Mouse (Mus musculus) E14TG2a.4 (cell line): ENCODE results near the gene Pnpla3.
A peak's percentile ranks its signal among the peaks of the same experiment; 100 is the strongest.

ENCODE experiments used
- H3K27me3 ChIP-seq: 2 replicates; pipeline ENCODE4 v1.6.1; 2014; ENCODE audit warnings: low read length, control low read depth; ENCODE audit not compliant: insufficient read depth
- H3K36me3 ChIP-seq: 2 replicates; pipeline ENCODE4 v1.6.1; 2014; ENCODE audit warnings: low read length, control low read depth; ENCODE audit not compliant: insufficient read depth
- H3K4me1 ChIP-seq: replicated peaks from 2 replicates; pipeline ENCODE4 v1.6.1; 2014; ENCODE audit warnings: low read depth, low read length, control low read depth
- H3K4me3 ChIP-seq: replicated peaks from 2 replicates; pipeline ENCODE4 v1.5.1; 2014; ENCODE audit warnings: mild to moderate bottlenecking, low read length
- H3K9me3 ChIP-seq: 2 replicates; pipeline ENCODE4 v1.6.1; 2014; ENCODE audit warnings: low read length, control low read depth
- CTCF ChIP-seq: conservative IDR thresholded peaks from 2 replicates; pipeline ENCODE4 v1.5.1; 2014; ENCODE audit warnings: low read length
- NANOG ChIP-seq: IDR thresholded peaks from 2 replicates; pipeline ENCODE4 v1.6.1; 2014; ENCODE audit warnings: borderline replicate concordance, low read length, mixed read lengths
- POU5F1 ChIP-seq: IDR thresholded peaks from 2 replicates; pipeline ENCODE4 v1.6.1; 2014; ENCODE audit warnings: low read length, borderline replicate concordance

Gene Pnpla3

GRCm38 (mm10) chr15:84167600-84167999 lies at the start of gene Pnpla3:
Gene Pnpla3 (plus strand): TSS chr15:84167837.
- no peaks in the 10 kb centered on the region for H3K9me3 ChIP-seq
- H3K4me3 ChIP-seq: peak within 1 kb of the TSS; percentile 85
- TF ChIP-seq CTCF (no peak), POU5F1 (no peak), NANOG (no peak)
- no peaks in the 10 kb centered on the region for H3K36me3 ChIP-seq
- peaks cover 43% of the 10 kb centered on the region for H3K4me1 ChIP-seq
- peaks cover 25% of the 10 kb centered on the region for H3K27me3 ChIP-seq

- TF ChIP-seq NANOG: no peak
- TF ChIP-seq CTCF: peak; percentile 72
- TF ChIP-seq POU5F1: no peak
- Histone ChIP-seq H3K4me3 (no peak overlapping the region), H3K27me3 (peaks cover 39% of the 10 kb centered on the region), H3K4me1 (peaks cover 12% of the 10 kb centered on the region), H3K9me3 (peaks cover 3% of the 10 kb centered on the region), H3K36me3 (no peaks in the 10 kb centered on the region)
Observed at GRCm38 (mm10) chr15:84120612-84121011, 47.0 kb upstream of the Pnpla3 start.

- no peak overlapping the region for H3K4me3 ChIP-seq
- no peak for TF ChIP-seq NANOG
- H3K36me3 ChIP-seq: no peaks in the 10 kb centered on the region
- H3K9me3 ChIP-seq: peaks cover 3% of the 10 kb centered on the region
- H3K27me3 ChIP-seq: peaks cover 39% of the 10 kb centered on the region
- H3K4me1 ChIP-seq: peaks cover 12% of the 10 kb centered on the region
Observed at GRCm38 (mm10) chr15:84121036-84121435, 46.6 kb upstream of the Pnpla3 start.

- H3K4me1 ChIP-seq: peaks cover 14% of the 10 kb centered on the region
- no peaks in the 10 kb centered on the region for H3K36me3 ChIP-seq
- H3K4me3 ChIP-seq: no peak within 1 kb of the TSS; the same call in 1 of the 2 replicates
- peaks cover 39% of the 10 kb centered on the region for H3K27me3 ChIP-seq
- TF ChIP-seq POU5F1 (no peak), NANOG (no peak), CTCF (no peak)
- no peaks in the 10 kb centered on the region for H3K9me3 ChIP-seq
Observed at GRCm38 (mm10) chr15:84123075-84123474, 44.6 kb upstream of the Pnpla3 start, which contains the start of gene Pnpla5. Gene Pnpla5 (minus strand): TSS chr15:84123175.

- Histone ChIP-seq H3K27me3 (peaks cover 28% of the 10 kb centered on the region), H3K4me1 (peaks cover 14% of the 10 kb centered on the region), H3K9me3 (no peaks in the 10 kb centered on the region), H3K4me3 (no peak overlapping the region; the same call in 1 of the 2 replicates), H3K36me3 (no peaks in the 10 kb centered on the region)
- no peak for TF ChIP-seq NANOG
- peak; percentile 14; the same call in 1 of the 2 replicates for TF ChIP-seq CTCF
- no peak for TF ChIP-seq POU5F1
Observed at GRCm38 (mm10) chr15:84124086-84124485, 43.6 kb upstream of the Pnpla3 start.

- H3K36me3 ChIP-seq: no peaks in the 10 kb centered on the region
- TF ChIP-seq NANOG (no peak), CTCF (no peak), POU5F1 (no peak)
- no peaks in the 10 kb centered on the region for H3K9me3 ChIP-seq
- peaks cover 26% of the 10 kb centered on the region for H3K4me1 ChIP-seq
- H3K27me3 ChIP-seq: peaks cover 16% of the 10 kb centered on the region; the same call in 1 of the 2 replicates
- H3K4me3 ChIP-seq: no peak overlapping the region
Observed at GRCm38 (mm10) chr15:84126447-84126846, 41.2 kb upstream of the Pnpla3 start.

GRCm38 (mm10) chr15:84126871-84127270 lies 40.8 kb upstream of the Pnpla3 start:
- Histone ChIP-seq H3K4me1 (peaks cover 30% of the 10 kb centered on the region), H3K27me3 (peaks cover 12% of the 10 kb centered on the region; the same call in 1 of the 2 replicates)
- no peak for TF ChIP-seq POU5F1
- no peak for TF ChIP-seq NANOG
- no peak for TF ChIP-seq CTCF

GRCm38 (mm10) chr15:84131096-84131786 lies 36.4 kb upstream of the Pnpla3 start:
- H3K9me3 ChIP-seq: no peaks in the 10 kb centered on the region
- TF ChIP-seq NANOG (no peak), POU5F1 (no peak), CTCF (no peak)
- H3K27me3 ChIP-seq: peaks cover 9% of the 10 kb centered on the region; the same call in 1 of the 2 replicates
- peaks cover 29% of the 10 kb centered on the region for H3K4me1 ChIP-seq
- peak overlapping the region; percentile 64 for H3K4me3 ChIP-seq
- no peaks in the 10 kb centered on the region for H3K36me3 ChIP-seq

More at GRCm38 (mm10) chr15:84126871-84127270, 40.8 kb upstream of the Pnpla3 start:
- no peaks in the 10 kb centered on the region for H3K36me3 ChIP-seq
- no peaks in the 10 kb centered on the region for H3K9me3 ChIP-seq
- H3K4me3 ChIP-seq: no peak overlapping the region
